Mouse (Mus musculus) right cerebral cortex, postnatal 14 days (tissue): ENCODE measurements around the gene Dlk1.
A peak's percentile ranks its signal among the peaks of the same experiment; 100 is the strongest.
"Not testable (repeated sequence)": the region's sequence is repeated elsewhere in the genome, so short reads cannot be mapped to it uniquely, and the experiment has no call there.

Experiments used
- DNase-seq: peaks from one replicate; pipeline ENCODE4 v3.0.0; 2022

Gene Dlk1

GRCm38 (mm10) chr12:109441366-109441765 lies 11.3 kb upstream of the Dlk1 start:
- peak; percentile 46 for DNase-seq

GRCm38 (mm10) chr12:109442115-109442514 lies 10.5 kb upstream of the Dlk1 start:
- DNase-seq: no peak

GRCm38 (mm10) chr12:109443276-109443675 lies 9.3 kb upstream of the Dlk1 start:
- no peak for DNase-seq

GRCm38 (mm10) chr12:109444999-109445398 lies 7.6 kb upstream of the Dlk1 start:
- DNase-seq: no peak

- peak; percentile 22 for DNase-seq
Observed at GRCm38 (mm10) chr12:109445499-109446235, 7.0 kb upstream of the Dlk1 start.

- no peak for DNase-seq
Observed at GRCm38 (mm10) chr12:109446236-109446941, 6.2 kb upstream of the Dlk1 start.

- DNase-seq: no peak
Observed at GRCm38 (mm10) chr12:109449421-109450411, 2.9 kb upstream of the Dlk1 start.

- DNase-seq: peak; percentile 36
Observed at GRCm38 (mm10) chr12:109453065-109453997, 708 bp downstream of the Dlk1 start.

GRCm38 (mm10) chr12:109454137-109454536 lies 1.5 kb downstream of the Dlk1 start:
- DNase-seq: no peak

- DNase-seq: no peak
Observed at GRCm38 (mm10) chr12:109456531-109457202, 4.0 kb downstream of the Dlk1 start.

- DNase-seq: no peak
Observed at GRCm38 (mm10) chr12:109457836-109458235, 5.2 kb downstream of the Dlk1 start.

- DNase-seq: no peak
Observed at GRCm38 (mm10) chr12:109458896-109459295, 6.3 kb downstream of the Dlk1 start.

- no peak for DNase-seq
Observed at GRCm38 (mm10) chr12:109459481-109460401, 7.1 kb downstream of the Dlk1 start.

GRCm38 (mm10) chr12:109462594-109462993 lies 10.0 kb downstream of the Dlk1 start:
- no peak for DNase-seq

GRCm38 (mm10) chr12:109467417-109467816 lies 14.8 kb downstream of the Dlk1 start:
- not testable (repeated sequence) for DNase-seq

GRCm38 (mm10) chr12:109469793-109470192 lies 17.2 kb downstream of the Dlk1 start:
- no peak for DNase-seq

- no peak for DNase-seq
Observed at GRCm38 (mm10) chr12:109472627-109473026, 20.0 kb downstream of the Dlk1 start.

- DNase-seq: peak; percentile 16
Observed at GRCm38 (mm10) chr12:109473575-109473976, 21.0 kb downstream of the Dlk1 start.

GRCm38 (mm10) chr12:109474187-109474606 lies 21.6 kb downstream of the Dlk1 start:
- no peak for DNase-seq

GRCm38 (mm10) chr12:109475501-109475900 lies 22.9 kb downstream of the Dlk1 start:
- DNase-seq: no peak
